Mouse (Mus musculus) small intestine, adult 2 months (tissue): ENCODE data around the gene Lcn2. TPM values are rescaled to one million over a fixed set of nuclear protein-coding genes. Genes with fewer than 3 reads are reported as not detected.

ENCODE experiments used
- H3K27ac ChIP-seq: fragments of 200-500 bp; 2 replicates; pipeline ENCODE4 v1.5.1; 2012; ENCODE audit warnings: low read depth, low read length, control low read depth, inconsistent platforms; ENCODE audit not compliant: insufficient read depth
- H3K27me3 ChIP-seq: fragments of 200-500 bp; 2 replicates; pipeline ENCODE4 v1.6.1; 2012; ENCODE audit warnings: mild to moderate bottlenecking, moderate library complexity, low read length, inconsistent platforms; ENCODE audit not compliant: control insufficient read depth, insufficient read depth
- H3K36me3 ChIP-seq: fragments of 200-500 bp; 2 replicates; pipeline ENCODE4 v1.6.1; 2012; ENCODE audit warnings: mild to moderate bottlenecking, low read length, control low read depth, inconsistent platforms; ENCODE audit not compliant: control insufficient read depth, insufficient read depth
- H3K4me1 ChIP-seq: fragments of 200-500 bp; 2 replicates; pipeline ENCODE4 v1.6.1; 2012; ENCODE audit warnings: low read length, inconsistent platforms, mixed read lengths; ENCODE audit not compliant: control insufficient read depth, insufficient read depth, insufficient read length
- H3K4me3 ChIP-seq: fragments of 200-500 bp; 2 replicates; pipeline ENCODE4 v1.5.1; 2012; ENCODE audit warnings: low read depth, mild to moderate bottlenecking, control low read depth, inconsistent platforms, low read length, moderate library complexity
- CTCF ChIP-seq: fragments of 200-500 bp; IDR thresholded peaks from 2 replicates; pipeline ENCODE4 v1.5.1; 2012; ENCODE audit warnings: low read depth, mild to moderate bottlenecking, control low read depth, inconsistent platforms, low read length, moderate library complexity, mixed read lengths; ENCODE audit not compliant: insufficient replicate concordance, insufficient read length; ENCODE audit errors: extremely low read depth
- POLR2A ChIP-seq: fragments of 200-500 bp; IDR thresholded peaks from 2 replicates; pipeline ENCODE4 v1.6.1; 2012; ENCODE audit warnings: low read depth, mild to moderate bottlenecking, control low read depth, inconsistent platforms, low read length, moderate library complexity
- WGBS: fragments of 180-500 bp; shearing (Covaris S2); methylation state at CpG from one replicate; pipeline ENCODE4 v1.1.7; 2018; 5-methylcytosine and 5-hydroxymethylcytosine counted together
- polyA plus RNA-seq: library from polyadenylated mRNA; depleted of rRNA; stranded (reverse); fragments of >200 nt; gene quantifications from 2 replicates; pipeline ENCODE4 v1.2.3, GENCODE M21; 2012

Gene Lcn2
- polyA plus RNA-seq, 1 experiment = 5.5 TPM

DNA sequence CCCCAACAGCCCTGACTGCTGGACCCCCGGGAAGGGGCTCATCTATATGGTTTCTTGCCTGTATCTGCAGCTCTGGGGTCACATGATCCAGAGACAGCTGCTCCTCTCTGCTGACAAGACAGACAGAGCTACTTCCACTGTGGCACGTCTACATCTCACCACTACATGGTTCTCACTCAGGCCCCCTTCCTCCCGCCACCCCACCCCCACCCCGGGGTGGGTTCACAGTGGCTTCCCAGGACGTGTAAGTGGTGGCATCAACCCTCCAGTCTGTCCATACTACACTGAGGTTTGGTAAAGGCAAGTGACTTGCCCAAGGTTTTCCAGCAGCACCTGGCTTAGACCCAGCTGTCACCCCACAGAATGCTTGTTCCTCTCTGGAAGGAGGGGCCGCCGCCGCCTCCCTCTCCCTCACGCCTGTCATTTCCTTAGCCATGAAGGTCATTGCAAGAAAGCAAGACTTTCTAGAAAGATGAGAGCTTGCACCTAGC is 36.5 kb downstream of the Lcn2 start:
- Histone ChIP-seq H3K4me1 (peaks cover 17% of the 10 kb centered on the region; the same call in 1 of the 2 replicates), H3K4me3 (peak overlapping the region; percentile 83; the same call in 1 of the 2 replicates), H3K36me3 (peaks cover 3% of the 10 kb centered on the region; the same call in 1 of the 2 replicates), H3K27me3 (no peaks in the 10 kb centered on the region), H3K27ac (no peak overlapping the region)
- TF ChIP-seq POLR2A (no peak), CTCF (no peak)
- WGBS = 55% methylated on average over 9 of the region's 9 CpGs

DNA sequence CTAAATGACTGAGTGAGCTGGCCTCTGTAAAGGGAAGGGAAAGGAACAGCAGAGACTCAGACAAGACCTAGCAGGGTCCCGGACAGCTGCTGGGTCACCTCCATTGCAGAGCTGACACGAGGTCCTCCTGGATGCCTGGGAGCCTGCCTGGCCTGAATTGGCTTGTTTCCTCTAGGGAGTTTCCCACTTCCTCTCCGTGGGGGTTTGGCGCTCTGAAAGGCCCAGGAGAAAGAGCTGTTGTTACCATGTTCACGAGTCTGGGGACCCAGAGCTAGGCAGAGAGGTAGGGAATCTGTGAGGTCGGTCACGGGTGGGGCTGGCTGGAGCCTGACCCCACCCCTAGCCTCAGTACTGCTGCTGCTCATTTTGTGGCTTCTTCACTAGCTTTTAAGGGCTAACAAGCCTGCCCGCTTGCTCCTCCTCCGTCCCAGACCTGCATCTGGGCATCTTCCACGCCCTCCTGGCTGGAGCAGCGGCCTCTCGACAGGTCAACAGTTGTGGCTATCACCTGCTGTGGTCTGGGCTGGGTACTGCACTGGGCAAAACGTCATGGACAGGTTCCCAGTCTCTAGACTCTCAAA is 37.5 kb downstream of the Lcn2 start:
- WGBS = 58% methylated on average over 13 of the region's 13 CpGs
- H3K36me3 ChIP-seq = peaks cover 3% of the 10 kb centered on the region; the same call in 1 of the 2 replicates
- H3K27me3 ChIP-seq = no peaks in the 10 kb centered on the region
- H3K27ac ChIP-seq = no peak overlapping the region
- peaks cover 9% of the 10 kb centered on the region; the same call in 1 of the 2 replicates for H3K4me1 ChIP-seq
- TF ChIP-seq POLR2A (no peak), CTCF (no peak)
- H3K4me3 ChIP-seq = no peak overlapping the region

- TF ChIP-seq POLR2A (no peak), CTCF (no peak)
- WGBS = 76% methylated on average over 8 of the region's 8 CpGs
- H3K4me3 ChIP-seq = no peak overlapping the region
- H3K36me3 ChIP-seq = peaks cover 3% of the 10 kb centered on the region; the same call in 1 of the 2 replicates
- H3K27ac ChIP-seq = no peak overlapping the region
- H3K27me3 ChIP-seq = no peaks in the 10 kb centered on the region
- H3K4me1 ChIP-seq = peaks cover 7% of the 10 kb centered on the region; the same call in 1 of the 2 replicates
Measured at GRCm38 (mm10) chr2:32349625-32350255, 38.3 kb downstream of the Lcn2 start.

- 86% methylated on average over 11 of the region's 11 CpGs for WGBS
- no peak overlapping the region for H3K4me3 ChIP-seq
- no peak overlapping the region for H3K27ac ChIP-seq
- H3K4me1 ChIP-seq = peaks cover 3% of the 10 kb centered on the region; the same call in 1 of the 2 replicates
- peaks cover 3% of the 10 kb centered on the region; the same call in 1 of the 2 replicates for H3K36me3 ChIP-seq
- H3K27me3 ChIP-seq = no peaks in the 10 kb centered on the region
- TF ChIP-seq POLR2A (no peak), CTCF (no peak)
Measured at GRCm38 (mm10) chr2:32348311-32348710, 39.7 kb downstream of the Lcn2 start.

GRCm38 (mm10) chr2:32347019-32347418 is 41.0 kb downstream of the Lcn2 start:
- no peak overlapping the region for H3K4me3 ChIP-seq
- H3K27ac ChIP-seq = no peak overlapping the region
- peaks cover 3% of the 10 kb centered on the region; the same call in 1 of the 2 replicates for H3K36me3 ChIP-seq
- no peaks in the 10 kb centered on the region for H3K27me3 ChIP-seq
- TF ChIP-seq CTCF (no peak), POLR2A (no peak)
- WGBS = 85% methylated on average over 6 of the region's 6 CpGs
- H3K4me1 ChIP-seq = peaks cover 2% of the 10 kb centered on the region; the same call in 1 of the 2 replicates

DNA sequence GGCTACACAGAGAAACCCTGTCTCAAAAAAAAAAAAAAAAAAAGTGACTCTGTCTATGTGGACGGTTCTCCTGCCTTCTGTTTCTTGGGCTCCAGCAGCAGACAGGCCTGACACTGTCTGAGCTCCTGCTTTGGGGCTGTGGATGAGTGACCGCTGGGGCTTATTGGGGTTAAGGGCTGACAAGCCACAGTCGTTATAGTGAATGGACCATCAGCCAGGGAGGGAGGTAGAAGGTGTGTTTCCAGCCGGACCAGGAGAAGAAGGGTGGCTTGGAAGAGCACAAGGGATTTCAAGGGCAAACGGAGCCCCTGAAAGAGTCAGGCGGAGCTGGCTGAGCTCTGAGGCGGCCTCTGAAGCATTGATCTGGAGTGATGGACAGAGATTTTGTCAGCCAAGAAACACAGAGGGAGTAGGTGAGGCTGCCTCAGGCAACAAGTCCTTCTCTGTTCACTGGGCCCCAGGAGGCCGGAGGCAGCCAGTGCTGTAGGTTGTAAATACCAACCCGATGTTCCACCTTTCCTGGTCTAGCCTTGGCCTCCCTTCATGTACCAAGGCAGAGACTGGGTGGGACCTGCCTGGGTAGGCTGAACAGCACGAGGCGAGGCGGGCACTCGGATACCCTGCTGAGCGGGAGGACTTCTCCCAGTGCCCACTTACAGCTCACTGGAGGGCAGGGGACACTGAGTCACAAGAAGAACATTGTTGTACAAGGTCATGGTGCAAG is 43.3 kb downstream of the Lcn2 start:
- TF ChIP-seq CTCF = no peak
- TF ChIP-seq POLR2A = no peak
- WGBS = 82% methylated on average over 14 of the region's 14 CpGs
- no peak overlapping the region for H3K4me3 ChIP-seq

More for the DNA sequence above, 43.3 kb downstream of the Lcn2 start:
- Histone ChIP-seq H3K27ac (no peak overlapping the region), H3K4me1 (no peaks in the 10 kb centered on the region), H3K36me3 (peaks cover 3% of the 10 kb centered on the region; the same call in 1 of the 2 replicates), H3K27me3 (no peaks in the 10 kb centered on the region)
